Mouse (Mus musculus) hindbrain, postnatal 0 days (tissue): ENCODE measurements around the gene Ano2. TPM values are rescaled to one million over a fixed set of nuclear protein-coding genes. Genes with fewer than 3 reads are reported as not detected.

Source experiments
- ATAC-seq: fragments of 200-750 bp; cut with Nextera tagmentation; 2 replicates; pipeline ENCODE4 v1.8.0; 2017; ENCODE audit warnings: mild to moderate bottlenecking, moderate TSS enrichment, moderate library complexity
- DNase-seq: peaks from one replicate; pipeline ENCODE4 v3.0.0-alpha.2; 2015; ENCODE audit warnings: low spot score
- H3K27ac ChIP-seq: fragments of 300-500 bp; sonication (generic); 2 replicates; pipeline ENCODE4 v1.5.1; 2014; ENCODE audit warnings: mild to moderate bottlenecking
- H3K27me3 ChIP-seq: fragments of 300-500 bp; sonication (generic); 2 replicates; pipeline ENCODE4 v1.6.1; 2014; ENCODE audit warnings: low read length, mixed read lengths; ENCODE audit not compliant: insufficient read depth
- H3K36me3 ChIP-seq: fragments of 300-500 bp; sonication (generic); 2 replicates; pipeline ENCODE4 v1.6.1; 2014; ENCODE audit warnings: low read length, mixed read lengths; ENCODE audit not compliant: insufficient read depth
- H3K4me1 ChIP-seq: fragments of 300-500 bp; sonication (generic); 2 replicates; pipeline ENCODE4 v1.6.1; 2014; ENCODE audit warnings: antibody characterized with exemption, low read length, mixed read lengths; ENCODE audit not compliant: insufficient read depth
- H3K4me2 ChIP-seq: fragments of 300-500 bp; sonication (generic); 2 replicates; pipeline ENCODE4 v1.6.1; 2014; ENCODE audit warnings: low read depth, mild to moderate bottlenecking, low read length, moderate library complexity, mixed read lengths
- H3K4me3 ChIP-seq: fragments of 300-500 bp; sonication (generic); 2 replicates; pipeline ENCODE4 v1.5.1; 2014; ENCODE audit warnings: low read length
- H3K9ac ChIP-seq: fragments of 300-500 bp; sonication (generic); replicated peaks from 2 replicates; pipeline ENCODE4 v1.6.1; 2014; ENCODE audit warnings: mild to moderate bottlenecking, low read length, moderate library complexity, mixed read lengths
- H3K9me3 ChIP-seq: fragments of 300-500 bp; sonication (generic); 2 replicates; pipeline ENCODE4 v1.6.1; 2016; ENCODE audit warnings: low read length, mixed read lengths
- CTCF ChIP-seq: IDR thresholded peaks from 2 replicates; pipeline ENCODE4 v1.5.1; 2016; ENCODE audit warnings: antibody characterized with exemption, control low read depth, low read depth
- WGBS: fragments of 180-500 bp; shearing (Covaris S2); extraction: QIAGEN DNeasy Blood & Tissue Kit; methylation state at CpG from one replicate; pipeline ENCODE4 v1.1.7; 2014; 5-methylcytosine and 5-hydroxymethylcytosine counted together
- polyA plus RNA-seq: library from polyadenylated mRNA; unstranded; fragments of >200 nt; fragmentation: Nextera tagmentation; extraction: Ambion mirVana; gene quantifications from 2 replicates; pipeline ENCODE4 v1.2.1, GENCODE M21; 2015
- total RNA-seq: library from RNA; depleted of rRNA; stranded (reverse); fragments of >200 nt; gene quantifications from 2 replicates; pipeline ENCODE4 v1.2.3, GENCODE M21; 2014

The Ano2 gene
- total and polyA plus RNA-seq, 2 experiments from 2014 or later: 1.1 to 5.1 TPM

DNA sequence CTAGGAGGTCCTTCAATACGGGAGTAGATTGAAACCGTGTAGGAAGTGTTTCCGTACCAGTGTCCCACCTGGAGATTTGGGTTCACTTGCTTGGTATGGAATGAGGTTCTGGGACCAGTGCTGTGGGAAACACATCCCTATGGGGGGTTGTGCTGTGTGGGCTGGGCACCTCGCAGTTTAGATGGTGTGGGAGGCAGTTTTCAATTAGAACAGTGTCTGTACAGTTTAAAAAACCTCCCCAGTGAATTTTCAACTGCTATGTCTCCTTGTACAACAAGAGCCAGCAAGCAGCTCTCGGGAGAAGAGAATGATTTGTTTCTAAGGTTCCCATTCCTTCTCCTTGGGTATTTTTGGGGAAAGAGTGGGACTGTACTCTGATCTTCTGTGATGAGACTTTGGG is 86.1 kb downstream of the Ano2 start:
- 80% methylated on average over 5 of the region's 5 CpGs for WGBS

GRCm38 (mm10) chr6:125802954-125803353 is 112.7 kb downstream of the Ano2 start:
- ATAC-seq (no peak), DNase-seq (peak; percentile 27)
- H3K27me3 ChIP-seq: no peaks in the 10 kb centered on the region
- no peaks in the 10 kb centered on the region for H3K9me3 ChIP-seq
- H3K36me3 ChIP-seq: no peaks in the 10 kb centered on the region
- no peak overlapping the region for H3K4me2 ChIP-seq
- no peak overlapping the region for H3K9ac ChIP-seq
- no peak for TF ChIP-seq CTCF
- H3K4me3 ChIP-seq: no peak overlapping the region
- WGBS: 59% methylated on average over 8 of the region's 8 CpGs
- H3K27ac ChIP-seq: no peak overlapping the region
- no peaks in the 10 kb centered on the region for H3K4me1 ChIP-seq

More for the DNA sequence above, 86.1 kb downstream of the Ano2 start:
- no peak overlapping the region for H3K4me2 ChIP-seq
- no peak for TF ChIP-seq CTCF
- ATAC-seq (no peak), DNase-seq (no peak)
- no peaks in the 10 kb centered on the region for H3K4me1 ChIP-seq
- H3K9me3 ChIP-seq: no peaks in the 10 kb centered on the region
- no peak overlapping the region for H3K27ac ChIP-seq
- H3K4me3 ChIP-seq: no peak overlapping the region
- no peaks in the 10 kb centered on the region for H3K36me3 ChIP-seq
- no peaks in the 10 kb centered on the region for H3K27me3 ChIP-seq
- no peak overlapping the region for H3K9ac ChIP-seq

DNA sequence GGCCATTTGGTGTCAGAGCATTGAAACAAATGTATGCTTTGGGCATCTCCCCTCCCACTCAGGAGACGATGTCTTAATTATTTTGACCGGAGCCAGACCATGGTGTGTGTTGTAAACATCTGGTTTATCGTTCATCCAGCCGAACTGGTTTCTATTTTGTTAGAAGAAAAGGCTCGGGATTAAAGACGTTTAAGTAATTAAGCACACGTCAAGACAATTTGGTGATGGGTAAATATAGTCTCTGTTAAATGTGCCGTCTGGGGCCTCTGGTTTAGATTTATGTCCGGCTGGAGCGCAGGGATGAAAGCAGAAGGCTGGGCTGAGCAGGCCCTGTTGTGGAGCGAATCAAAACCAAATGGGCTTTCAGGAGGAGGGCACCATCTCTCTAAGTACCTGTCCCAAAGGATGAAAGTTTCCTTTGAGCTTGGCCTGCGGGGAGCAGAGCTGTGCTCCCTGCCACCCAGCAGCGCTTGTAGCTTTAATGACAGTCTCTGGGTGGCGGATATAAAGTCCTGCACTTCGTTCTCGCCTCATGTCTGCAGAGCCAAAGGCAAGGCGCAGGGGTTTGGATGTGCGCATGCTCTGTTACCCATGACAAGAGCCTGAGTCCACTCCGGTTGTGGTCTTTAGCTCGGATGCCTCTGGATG is 113.3 kb downstream of the Ano2 start:
- H3K9ac ChIP-seq: no peak overlapping the region
- H3K4me1 ChIP-seq: no peaks in the 10 kb centered on the region
- no peak for TF ChIP-seq CTCF
- WGBS: 51% methylated on average over 20 of the region's 20 CpGs
- H3K4me3 ChIP-seq: no peak overlapping the region
- DNase-seq (no peak), ATAC-seq (no peak)
- H3K27ac ChIP-seq: no peak overlapping the region
- no peak overlapping the region for H3K4me2 ChIP-seq
- no peaks in the 10 kb centered on the region for H3K9me3 ChIP-seq
- H3K27me3 ChIP-seq: no peaks in the 10 kb centered on the region
- no peaks in the 10 kb centered on the region for H3K36me3 ChIP-seq

DNA sequence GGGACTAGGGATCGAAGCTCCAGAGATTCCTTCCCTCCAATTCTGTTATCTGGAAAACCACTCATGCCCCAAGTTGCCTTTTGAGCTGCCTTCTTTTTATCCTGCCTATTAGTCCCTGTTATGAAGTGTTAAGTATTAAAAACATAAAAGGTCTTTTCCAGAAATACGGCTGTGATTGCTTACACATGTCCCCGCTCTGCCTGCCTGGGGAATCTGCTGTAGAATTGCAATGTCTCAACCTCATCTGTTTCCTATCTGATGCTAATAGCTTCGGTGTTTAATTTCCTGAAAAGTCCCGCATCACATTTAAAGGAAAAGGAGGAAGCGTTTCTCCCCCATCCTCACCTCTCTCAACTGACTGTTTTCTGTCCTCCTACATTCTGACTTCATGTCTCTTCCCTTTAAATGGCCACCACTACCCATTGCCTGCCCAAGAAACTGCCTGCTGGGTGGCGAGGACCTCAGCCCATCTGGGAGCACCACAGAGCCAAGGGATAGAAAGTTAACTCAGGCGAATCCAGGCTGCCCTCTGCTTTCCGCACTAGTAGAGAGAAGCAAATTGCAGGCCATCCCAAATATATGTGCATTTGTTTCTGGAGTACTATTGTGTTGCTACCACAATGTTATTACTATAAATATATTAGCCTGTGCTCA is 118.9 kb downstream of the Ano2 start:
- no peak overlapping the region for H3K27ac ChIP-seq
- no peak overlapping the region for H3K9ac ChIP-seq
- H3K4me1 ChIP-seq: no peaks in the 10 kb centered on the region
- no peaks in the 10 kb centered on the region for H3K36me3 ChIP-seq
- H3K4me3 ChIP-seq: no peak overlapping the region
- no peaks in the 10 kb centered on the region for H3K27me3 ChIP-seq
- WGBS: 79% methylated on average over 9 of the region's 9 CpGs
- H3K4me2 ChIP-seq: no peak overlapping the region
- ATAC-seq: no peak
- DNase-seq: no peak
- H3K9me3 ChIP-seq: no peaks in the 10 kb centered on the region
- TF ChIP-seq CTCF: no peak

DNA sequence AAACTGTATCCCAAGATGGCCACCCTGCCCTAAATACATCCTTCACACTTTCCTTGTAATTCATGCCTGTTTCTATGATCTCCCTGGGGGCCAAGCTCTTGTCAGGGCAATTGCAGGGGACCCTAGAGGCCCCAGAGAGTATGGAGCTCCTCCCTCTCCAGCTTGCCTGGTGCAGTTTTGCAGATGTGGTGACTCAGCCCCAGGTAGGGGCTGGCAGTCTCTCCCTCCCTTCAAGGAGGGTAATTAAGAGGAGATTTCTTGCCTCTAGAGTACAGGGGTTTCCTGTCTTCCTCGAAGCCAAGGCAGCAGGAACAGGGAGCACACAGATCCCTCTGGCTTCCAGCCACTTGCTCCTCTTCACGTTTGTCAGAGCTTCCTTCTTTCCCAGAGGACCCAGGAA is 121.2 kb downstream of the Ano2 start:
- DNase-seq: no peak
- H3K4me1 ChIP-seq: no peaks in the 10 kb centered on the region
- no peak for TF ChIP-seq CTCF
- no peaks in the 10 kb centered on the region for H3K9me3 ChIP-seq
- H3K27me3 ChIP-seq: no peaks in the 10 kb centered on the region
- H3K4me2 ChIP-seq: no peak overlapping the region
- WGBS: 33% methylated on average over 2 of the region's 2 CpGs
- H3K9ac ChIP-seq: no peak overlapping the region
- no peak for ATAC-seq
- H3K36me3 ChIP-seq: no peaks in the 10 kb centered on the region
- H3K27ac ChIP-seq: no peak overlapping the region
- H3K4me3 ChIP-seq: no peak overlapping the region

- Histone ChIP-seq H3K9me3 (no peaks in the 10 kb centered on the region), H3K27ac (no peak overlapping the region), H3K27me3 (no peaks in the 10 kb centered on the region), H3K4me1 (no peaks in the 10 kb centered on the region), H3K36me3 (no peaks in the 10 kb centered on the region), H3K4me3 (no peak overlapping the region), H3K9ac (no peak overlapping the region), H3K4me2 (no peak overlapping the region)
- no peak for TF ChIP-seq CTCF
- no peak for ATAC-seq
- DNase-seq: no peak
- 72% methylated on average over 4 of the region's 4 CpGs for WGBS
These were observed 147.9 kb downstream of the Ano2 start for GRCm38 (mm10) chr6:125838121-125838520.

GRCm38 (mm10) chr6:125841284-125841683 is 151.1 kb downstream of the Ano2 start:
- no peak overlapping the region for H3K27ac ChIP-seq
- 85% methylated on average over 3 of the region's 3 CpGs for WGBS
- no peak overlapping the region for H3K4me2 ChIP-seq
- no peaks in the 10 kb centered on the region for H3K36me3 ChIP-seq
- no peaks in the 10 kb centered on the region for H3K9me3 ChIP-seq
- DNase-seq: no peak
- H3K27me3 ChIP-seq: no peaks in the 10 kb centered on the region
- no peaks in the 10 kb centered on the region for H3K4me1 ChIP-seq
- no peak for ATAC-seq
- TF ChIP-seq CTCF: no peak
- H3K4me3 ChIP-seq: no peak overlapping the region
- no peak overlapping the region for H3K9ac ChIP-seq
